Mouse (Mus musculus) kidney, postnatal 0 days (tissue): ENCODE results near the gene Prox1. TPM values are rescaled to one million over a fixed set of nuclear protein-coding genes. Genes with fewer than 3 reads are reported as not detected.

ENCODE experiments used
- ATAC-seq: fragments of 200-750 bp; cut with Nextera tagmentation; replicated peaks from 2 replicates; pipeline ENCODE4 v1.8.0; 2017; ENCODE audit warnings: low read depth, moderate number of reproducible peaks, moderate TSS enrichment, moderate library complexity; ENCODE audit not compliant: low FRiP score
- DNase-seq: peaks from one replicate; pipeline ENCODE4 v3.0.0-alpha.2; 2016; ENCODE audit warnings: low spot score
- H3K27ac ChIP-seq: fragments of 300-500 bp; sonication (generic); 2 replicates; pipeline ENCODE4 v1.5.1; 2014; ENCODE audit warnings: mild to moderate bottlenecking
- H3K27me3 ChIP-seq: fragments of 300-500 bp; sonication (generic); 2 replicates; pipeline ENCODE4 v1.6.1; 2014; ENCODE audit warnings: low read length, mixed read lengths; ENCODE audit not compliant: insufficient read depth
- H3K36me3 ChIP-seq: fragments of 300-500 bp; sonication (generic); 2 replicates; pipeline ENCODE4 v1.6.1; 2014; ENCODE audit warnings: low read length, mixed read lengths; ENCODE audit not compliant: insufficient read depth
- H3K4me1 ChIP-seq: fragments of 300-500 bp; sonication (generic); replicated peaks from 2 replicates; pipeline ENCODE4 v1.6.1; 2014; ENCODE audit warnings: antibody characterized with exemption, low read length, mixed read lengths; ENCODE audit not compliant: insufficient read depth
- H3K4me2 ChIP-seq: fragments of 300-500 bp; sonication (generic); 2 replicates; pipeline ENCODE4 v1.6.1; 2014; ENCODE audit warnings: mild to moderate bottlenecking, low read length, moderate library complexity, mixed read lengths
- H3K4me3 ChIP-seq: fragments of 300-500 bp; sonication (generic); replicated peaks from 2 replicates; pipeline ENCODE4 v1.5.1; 2014; ENCODE audit warnings: low read depth, low read length
- H3K9ac ChIP-seq: fragments of 300-500 bp; sonication (generic); 2 replicates; pipeline ENCODE4 v1.6.1; 2014; ENCODE audit warnings: low read depth, low read length
- H3K9me3 ChIP-seq: fragments of 300-500 bp; sonication (generic); replicated peaks from 2 replicates; pipeline ENCODE4 v1.6.1; 2016; ENCODE audit warnings: low read length, inconsistent platforms, mixed read lengths
- CTCF ChIP-seq: IDR thresholded peaks from 2 replicates; pipeline ENCODE4 v1.5.1; 2016; ENCODE audit warnings: antibody characterized with exemption, low read depth, mild to moderate bottlenecking, moderate library complexity
- WGBS: fragments of 180-500 bp; shearing (Covaris S2); extraction: QIAGEN DNeasy Blood & Tissue Kit; methylation state at CpG from one replicate; pipeline ENCODE4 v1.1.7; 2014; 5-methylcytosine and 5-hydroxymethylcytosine counted together
- polyA plus RNA-seq: library from polyadenylated mRNA; unstranded; fragments of >200 nt; fragmentation: Nextera tagmentation; extraction: Ambion mirVana; gene quantifications from 2 replicates; pipeline ENCODE4 v1.2.1, GENCODE M21; 2015

Gene Prox1
- polyA plus RNA-seq, 1 experiment from 2014 or later = 1.3 TPM

- DNase-seq = no peak
- WGBS = 89% methylated on average over 6 of the region's 6 CpGs
- Histone ChIP-seq H3K36me3 (no peaks in the 10 kb centered on the region), H3K4me3 (no peak overlapping the region), H3K27me3 (no peaks in the 10 kb centered on the region; the same call in 1 of the 2 replicates), H3K4me2 (no peak overlapping the region), H3K9ac (no peak overlapping the region), H3K9me3 (no peaks in the 10 kb centered on the region), H3K27ac (no peak overlapping the region), H3K4me1 (0 out of 2 replicates have a peak, but pooled peaks cover 4% of the 10 kb centered on the region)
- TF ChIP-seq CTCF = no peak
- ATAC-seq = no peak
These were observed 17.9 kb downstream of the Prox1 start for GRCm38 (mm10) chr1:190152603-190153002.

DNA sequence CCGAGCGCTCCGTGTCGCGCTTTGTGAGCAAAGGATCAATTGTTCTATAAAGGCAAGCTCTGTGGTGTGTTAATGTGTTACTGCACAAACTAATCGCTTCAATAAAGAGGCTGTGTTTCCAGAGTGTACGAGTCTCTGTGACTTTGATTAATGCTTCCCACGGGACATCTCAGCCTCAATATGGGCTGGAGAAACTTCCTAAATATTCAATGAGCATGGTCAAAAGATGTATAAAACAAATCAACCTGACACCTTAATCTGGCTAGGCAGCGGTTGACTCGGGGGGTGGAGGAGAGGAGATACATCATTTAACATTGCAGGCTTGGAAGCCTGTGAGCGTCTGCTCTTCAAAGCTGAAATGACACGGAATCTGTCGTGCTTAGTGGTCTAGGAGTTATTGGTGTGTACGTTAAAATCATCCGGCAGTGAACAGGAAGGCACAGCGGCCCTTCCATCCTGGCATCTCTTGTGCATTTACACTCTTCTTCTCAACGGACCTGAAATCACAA is 21.2 kb downstream of the Prox1 start:
- H3K9me3 ChIP-seq = no peaks in the 10 kb centered on the region
- H3K9ac ChIP-seq = no peak overlapping the region
- TF ChIP-seq CTCF = no peak
- no peak for DNase-seq
- no peak overlapping the region for H3K27ac ChIP-seq
- no peaks in the 10 kb centered on the region for H3K36me3 ChIP-seq
- 20% methylated on average over 17 of the region's 17 CpGs for WGBS
- H3K27me3 ChIP-seq = no peaks in the 10 kb centered on the region; the same call in 1 of the 2 replicates
- ATAC-seq = no peak
- peak overlapping the region; percentile 38 for H3K4me2 ChIP-seq
- H3K4me3 ChIP-seq = no peak overlapping the region
- H3K4me1 ChIP-seq = 0 out of 2 replicates have a peak, but pooled peaks cover 4% of the 10 kb centered on the region

GRCm38 (mm10) chr1:190148661-190149232 is 21.8 kb downstream of the Prox1 start:
- Histone ChIP-seq H3K4me1 (0 out of 2 replicates have a peak, but pooled peaks cover 4% of the 10 kb centered on the region), H3K27ac (no peak overlapping the region), H3K27me3 (no peaks in the 10 kb centered on the region; the same call in 1 of the 2 replicates), H3K36me3 (no peaks in the 10 kb centered on the region), H3K9me3 (no peaks in the 10 kb centered on the region), H3K9ac (no peak overlapping the region), H3K4me2 (peak overlapping the region; percentile 38), H3K4me3 (no peak overlapping the region)
- no peak for TF ChIP-seq CTCF
- whole genome bisulfite sequencing = 27% methylated on average over 12 of the region's 12 CpGs
- no peak for ATAC-seq
- no peak for DNase-seq

DNA sequence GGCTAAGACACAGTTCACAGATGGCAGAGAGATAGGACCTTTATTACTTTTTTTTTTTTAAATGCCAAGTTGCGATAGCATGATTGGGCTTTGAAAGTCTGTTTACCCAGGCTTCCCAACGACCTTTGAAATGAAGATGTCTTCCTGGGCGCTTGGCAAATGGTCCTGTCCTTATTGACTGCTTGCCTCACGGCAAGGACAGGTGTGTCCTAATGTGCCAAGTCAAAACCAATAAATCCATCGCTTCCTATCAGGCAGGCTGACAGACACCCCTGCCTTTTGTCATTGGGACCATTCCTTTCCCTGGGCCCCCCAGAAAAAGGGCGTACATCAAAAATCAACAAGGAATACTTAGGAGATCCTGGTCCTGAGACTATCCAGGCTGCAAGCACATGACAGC is 22.7 kb downstream of the Prox1 start:
- no peak for TF ChIP-seq CTCF
- H3K27ac ChIP-seq = no peak overlapping the region
- H3K4me1 ChIP-seq = 0 out of 2 replicates have a peak, but pooled peaks cover 4% of the 10 kb centered on the region
- H3K4me2 ChIP-seq = no peak overlapping the region
- no peak for ATAC-seq
- no peak overlapping the region for H3K9ac ChIP-seq
- H3K9me3 ChIP-seq = no peaks in the 10 kb centered on the region
- no peak for DNase-seq
- no peaks in the 10 kb centered on the region for H3K36me3 ChIP-seq
- H3K4me3 ChIP-seq = no peak overlapping the region
- H3K27me3 ChIP-seq = no peaks in the 10 kb centered on the region; the same call in 1 of the 2 replicates
- 80% methylated on average over 6 of the region's 6 CpGs for WGBS

GRCm38 (mm10) chr1:190144416-190144815 is 26.1 kb downstream of the Prox1 start:
- H3K36me3 ChIP-seq = no peaks in the 10 kb centered on the region
- no peak overlapping the region for H3K4me3 ChIP-seq
- no peak for ATAC-seq
- H3K4me2 ChIP-seq = no peak overlapping the region
- H3K9me3 ChIP-seq = no peaks in the 10 kb centered on the region
- no peaks in the 10 kb centered on the region for H3K27me3 ChIP-seq
- DNase-seq = no peak
- no peak overlapping the region for H3K9ac ChIP-seq
- TF ChIP-seq CTCF = no peak
- 0 out of 2 replicates have a peak, but pooled peaks cover 4% of the 10 kb centered on the region for H3K4me1 ChIP-seq
- H3K27ac ChIP-seq = no peak overlapping the region

GRCm38 (mm10) chr1:190143593-190143992 is 26.9 kb downstream of the Prox1 start:
- ATAC-seq = no peak
- H3K9ac ChIP-seq = no peak overlapping the region
- no peak for TF ChIP-seq CTCF
- DNase-seq = no peak
- no peaks in the 10 kb centered on the region for H3K4me1 ChIP-seq
- no peaks in the 10 kb centered on the region for H3K36me3 ChIP-seq
- no peaks in the 10 kb centered on the region for H3K9me3 ChIP-seq
- no peak overlapping the region for H3K27ac ChIP-seq
- no peaks in the 10 kb centered on the region for H3K27me3 ChIP-seq
- 86% methylated on average over 9 of the region's 9 CpGs for WGBS
- no peak overlapping the region for H3K4me3 ChIP-seq
- H3K4me2 ChIP-seq = no peak overlapping the region
